Mouse (Mus musculus): ENCODE measurements around the gene Tnnc2.

Tnnc2 gene

GRCm38 (mm10) chr2:164779481-164780086 is at the start of gene Tnnc2:
Gene Tnnc2 (minus strand): TSS chr2:164779967.
- no peak for ATAC-seq (ENCODE audit: insufficient number of reproducible peaks, low FRiP score, low TSS enrichment)

DNA sequence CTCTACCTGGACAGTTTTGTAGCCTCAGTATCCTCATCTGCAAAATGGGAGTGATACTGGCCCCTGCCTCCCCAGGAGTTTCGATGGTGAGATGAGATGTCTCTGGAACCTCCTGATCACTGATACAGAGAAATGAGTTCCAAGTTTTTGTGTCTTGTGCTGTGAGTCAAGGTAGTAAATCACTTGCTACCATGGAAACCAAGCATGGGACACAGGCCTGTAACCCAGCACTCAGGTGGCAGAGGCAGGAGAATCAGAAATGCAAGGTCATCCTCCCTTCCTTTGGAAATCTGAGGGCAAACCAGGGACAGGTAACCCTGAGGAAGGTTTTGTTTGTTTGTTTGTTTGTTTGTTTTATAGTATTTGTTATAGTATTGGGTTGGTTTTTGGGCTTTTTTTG is 49.3 kb upstream of the Tnnc2 start:
- ATAC-seq (ENCODE audit: insufficient number of reproducible peaks, low FRiP score, low TSS enrichment) = no peak

DNA sequence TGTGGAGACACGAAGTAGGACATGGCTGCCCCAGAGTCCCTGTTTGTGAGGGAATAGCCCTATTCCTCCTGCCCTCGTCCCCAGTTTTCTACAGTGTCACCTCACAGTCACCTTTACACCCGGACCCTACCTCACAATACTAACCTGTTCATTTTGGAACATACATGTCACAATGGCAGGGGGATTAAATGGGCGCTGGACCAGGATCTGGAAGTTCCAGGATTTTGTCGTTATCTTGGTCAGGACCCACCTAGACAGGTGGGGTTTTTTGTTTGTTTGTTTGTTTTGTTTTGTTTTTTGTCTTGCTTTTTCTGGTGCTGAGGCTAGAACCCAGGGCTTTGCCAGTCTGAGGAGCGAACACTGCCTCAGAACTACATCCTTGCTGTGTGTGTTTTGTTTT is 48.7 kb upstream of the Tnnc2 start, which contains the start of gene Spata25:
TSS of gene Spata25 (minus strand) at position 101 of the 400 bp plus-strand sequence.
- ATAC-seq (ENCODE audit: insufficient number of reproducible peaks, low FRiP score, low TSS enrichment) = no peak

DNA sequence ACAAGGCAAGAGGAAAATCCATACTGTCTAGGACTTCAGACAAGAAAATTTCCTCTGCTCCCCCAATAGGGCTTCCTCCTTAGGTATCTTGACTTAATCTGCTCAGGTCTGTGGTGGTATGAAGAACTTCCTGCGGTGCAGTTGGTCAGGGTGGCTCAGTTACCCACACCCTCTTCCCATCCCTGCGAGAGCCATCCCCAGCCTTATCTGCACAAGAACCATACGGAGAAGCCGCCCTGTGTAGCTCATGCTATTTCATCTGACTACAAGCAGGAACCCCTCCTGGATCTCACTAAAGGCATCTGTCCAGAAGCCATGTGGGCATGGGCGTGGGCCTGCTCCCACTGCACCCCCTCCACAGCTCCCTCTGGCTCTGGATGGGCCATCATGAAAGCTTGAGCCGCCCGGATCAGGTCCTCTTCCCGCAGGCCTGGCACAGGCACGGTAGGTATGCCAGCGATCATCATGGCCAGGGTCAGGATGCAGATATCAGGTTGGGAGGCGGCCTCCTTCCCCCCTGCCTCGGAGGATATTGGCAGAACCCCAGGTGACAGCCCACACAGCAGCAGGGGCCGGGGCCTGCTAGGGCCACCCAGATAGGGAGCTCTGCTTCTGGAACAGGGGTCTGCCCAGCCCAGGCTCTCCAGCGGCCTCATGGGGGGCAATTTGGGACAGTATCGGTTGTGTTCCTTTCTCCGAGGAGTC is 47.5 kb upstream of the Tnnc2 start:
- no peak for ATAC-seq (ENCODE audit: insufficient number of reproducible peaks, low FRiP score, low TSS enrichment)

DNA sequence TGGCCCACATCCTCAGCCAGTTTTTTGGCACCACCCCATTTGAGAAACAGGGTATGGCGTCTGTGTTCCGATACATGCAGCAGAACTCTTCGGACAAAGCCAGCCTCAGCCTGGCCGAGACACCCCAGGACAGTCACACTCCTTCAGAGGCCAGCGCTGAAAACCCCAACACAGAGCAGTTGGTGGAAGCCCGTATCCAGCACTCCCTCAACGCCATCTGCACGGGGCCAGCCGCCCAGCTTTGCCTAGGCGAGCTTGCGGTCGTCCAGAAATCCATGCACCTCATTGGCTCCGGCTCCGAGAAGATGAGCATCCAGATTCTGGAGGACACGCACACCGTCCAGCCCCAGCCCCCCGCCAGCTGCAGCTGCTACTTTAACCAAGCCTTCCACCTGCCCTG is 45.8 kb upstream of the Tnnc2 start:
- ATAC-seq (ENCODE audit: insufficient number of reproducible peaks, low FRiP score, low TSS enrichment) = no peak

DNA sequence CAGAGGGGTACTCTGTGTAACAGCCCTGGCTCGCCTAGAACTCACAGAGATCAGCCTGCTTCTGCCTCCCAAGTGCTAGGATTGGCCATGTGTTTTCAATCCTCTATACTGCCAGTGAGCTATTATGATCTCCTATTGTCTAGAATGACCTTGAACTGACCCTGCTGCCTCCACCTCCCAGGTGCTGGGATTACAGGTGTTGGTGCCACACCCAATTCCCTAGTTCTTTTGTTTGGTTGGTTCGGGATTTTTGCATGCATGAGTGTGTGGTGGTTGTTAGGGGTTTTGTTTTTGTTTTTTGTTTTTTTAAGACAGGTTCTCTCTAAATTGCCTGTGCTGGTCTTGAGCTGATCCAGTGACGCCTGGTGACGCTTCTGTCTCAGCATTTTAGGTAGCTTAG is 44.2 kb upstream of the Tnnc2 start:
- no peak for ATAC-seq (ENCODE audit: insufficient number of reproducible peaks, low FRiP score, low TSS enrichment)

GRCm38 (mm10) chr2:164823181-164823585 is 43.4 kb upstream of the Tnnc2 start:
- peak; percentile 27; the same call in 1 of the 2 replicates for ATAC-seq (ENCODE audit: insufficient number of reproducible peaks, low FRiP score, low TSS enrichment)

DNA sequence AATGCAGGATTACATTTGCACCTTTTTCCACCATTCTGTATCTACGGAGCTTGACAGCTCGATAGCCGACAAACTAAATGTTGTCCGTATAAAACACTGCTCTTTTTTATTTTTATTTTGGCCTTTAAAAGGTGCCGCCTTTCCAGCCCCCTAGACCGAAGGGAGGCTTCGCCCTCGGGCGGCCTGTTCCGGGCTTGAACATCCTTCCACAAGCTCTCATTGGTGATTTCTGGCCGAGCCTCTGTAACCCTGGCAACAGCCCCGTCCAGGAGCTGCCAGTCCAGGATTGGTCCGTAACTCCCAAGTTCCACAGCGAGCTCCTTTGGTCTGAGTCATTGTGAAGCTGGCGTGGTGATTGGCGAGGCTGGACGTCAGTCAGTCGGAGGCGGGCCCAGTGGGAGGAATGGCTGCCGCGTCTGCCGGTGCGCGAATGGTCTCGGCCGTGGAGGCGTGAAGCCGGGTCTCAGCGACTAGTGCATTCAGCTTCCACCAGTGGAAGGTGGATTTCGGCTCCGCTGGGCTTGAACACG is 42.9 kb upstream of the Tnnc2 start, which contains the start of gene Zswim1:
TSS of gene Zswim1 (plus strand) at position 51 of the 530 bp plus-strand sequence.
- peak; percentile 99 for ATAC-seq (ENCODE audit: insufficient number of reproducible peaks, low FRiP score, low TSS enrichment)

- ATAC-seq (ENCODE audit: insufficient number of reproducible peaks, low FRiP score, low TSS enrichment) = no peak
Observed at GRCm38 (mm10) chr2:164821060-164821459, 41.3 kb upstream of the Tnnc2 start.

DNA sequence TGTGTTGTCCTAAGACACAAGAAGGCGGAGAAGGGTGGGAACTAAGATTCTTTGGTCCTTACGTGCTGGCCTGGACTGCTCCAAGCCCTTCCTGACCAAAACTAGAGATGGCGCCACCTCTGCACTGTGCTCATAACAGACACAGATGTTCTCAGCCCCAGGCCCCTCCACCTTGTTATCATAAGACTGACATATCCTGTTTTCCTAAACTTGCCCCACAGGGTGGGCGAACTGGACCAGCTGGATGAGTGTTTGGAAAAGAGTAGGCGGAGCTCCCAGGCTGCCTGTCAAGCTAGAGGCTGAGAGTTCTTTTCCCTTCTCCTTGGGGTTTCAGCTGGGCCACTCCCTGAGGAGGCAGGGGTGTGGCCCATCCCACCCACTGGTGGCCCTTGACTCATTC is 37.9 kb upstream of the Tnnc2 start:
- no peak for ATAC-seq (ENCODE audit: insufficient number of reproducible peaks, low FRiP score, low TSS enrichment)

- ATAC-seq (ENCODE audit: insufficient number of reproducible peaks, low FRiP score, low TSS enrichment) = no peak
Observed at GRCm38 (mm10) chr2:164817206-164817605, 37.4 kb upstream of the Tnnc2 start.

DNA sequence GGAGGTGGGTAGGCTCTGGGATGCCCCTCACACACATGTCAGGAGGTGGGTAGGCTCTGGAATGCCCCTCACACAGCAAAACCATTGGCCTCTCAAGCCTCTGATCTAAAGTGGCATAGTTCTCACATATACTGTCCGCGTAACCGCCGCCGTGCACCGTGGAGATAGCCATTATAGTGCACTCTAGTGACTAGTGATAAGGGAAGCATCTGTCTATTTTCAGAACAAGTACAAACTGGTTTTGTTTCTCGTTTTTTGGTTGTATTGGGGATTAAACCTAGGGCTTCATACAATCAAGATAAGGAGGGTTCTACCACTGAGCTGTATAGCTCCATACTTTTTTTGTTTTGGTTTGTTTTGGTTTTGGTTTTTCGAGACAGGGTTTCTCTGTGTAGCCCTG is 36.1 kb upstream of the Tnnc2 start:
- no peak for ATAC-seq (ENCODE audit: insufficient number of reproducible peaks, low FRiP score, low TSS enrichment)

DNA sequence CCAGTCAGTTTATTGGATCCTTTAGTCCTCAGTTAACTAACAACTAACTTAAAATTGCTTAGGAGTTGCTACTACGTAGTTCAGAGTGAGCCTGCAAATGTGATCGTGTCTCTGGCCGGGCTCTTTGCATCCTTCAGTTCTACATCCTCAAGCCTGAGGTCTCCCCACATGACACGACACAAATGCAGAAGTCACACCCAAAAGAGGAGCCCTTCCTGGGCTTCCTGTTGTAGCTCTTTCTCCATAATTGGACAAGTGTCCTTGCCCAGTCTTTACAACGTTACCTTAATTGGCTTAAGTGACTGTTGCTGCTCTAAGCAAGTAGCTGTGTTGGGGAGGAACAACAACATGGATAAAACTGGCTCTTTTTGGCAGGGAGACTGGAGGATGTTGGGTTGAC is 35.6 kb upstream of the Tnnc2 start:
- no peak for ATAC-seq (ENCODE audit: insufficient number of reproducible peaks, low FRiP score, low TSS enrichment)

- no peak for ATAC-seq (ENCODE audit: insufficient number of reproducible peaks, low FRiP score, low TSS enrichment)
Observed at GRCm38 (mm10) chr2:164813557-164813956, 33.8 kb upstream of the Tnnc2 start.

DNA sequence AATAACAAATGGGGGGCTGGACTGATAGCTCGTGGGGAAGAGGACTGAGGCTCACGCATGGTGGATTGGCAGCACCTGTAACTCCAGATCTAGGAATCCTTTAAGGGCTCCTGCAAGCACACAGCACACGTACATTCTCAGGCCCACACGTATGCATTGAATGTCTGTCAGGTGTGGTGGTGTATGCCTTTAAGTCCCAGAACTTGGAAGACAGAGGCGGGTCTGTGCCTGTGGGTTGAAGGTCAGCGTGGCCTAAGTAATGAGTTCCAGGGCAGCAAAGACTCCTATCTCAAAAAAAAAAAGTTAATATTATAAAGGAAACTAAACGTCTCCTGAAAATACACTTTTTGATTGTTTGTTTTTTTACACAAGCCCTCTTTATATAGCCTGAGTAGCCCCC is 26.8 kb upstream of the Tnnc2 start:
- ATAC-seq (ENCODE audit: insufficient number of reproducible peaks, low FRiP score, low TSS enrichment) = no peak

DNA sequence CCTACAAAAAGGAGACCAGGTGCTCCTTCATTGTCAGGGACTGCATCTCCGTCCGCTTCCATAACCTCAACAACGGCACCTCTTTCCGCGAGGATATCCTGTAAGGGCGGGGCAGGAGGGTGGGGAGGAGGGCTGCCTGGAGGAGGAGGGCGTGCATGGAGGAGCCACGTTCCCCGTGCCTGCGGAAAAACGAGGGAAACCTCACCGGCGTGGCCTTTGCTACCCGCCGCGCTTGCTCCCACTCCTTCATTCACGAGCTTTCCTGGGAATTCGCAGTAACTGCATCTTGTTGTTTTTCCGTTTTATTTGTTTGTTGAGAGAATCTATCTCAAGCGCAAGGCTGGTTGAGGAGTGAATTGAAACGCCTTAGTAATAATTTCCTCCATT is 25.6 kb upstream of the Tnnc2 start:
- ATAC-seq (ENCODE audit: insufficient number of reproducible peaks, low FRiP score, low TSS enrichment) = peak; percentile 34; the same call in 1 of the 2 replicates

GRCm38 (mm10) chr2:164804533-164805331 is 25.0 kb upstream of the Tnnc2 start, which contains the start of the genes Acot8 and Zswim3:
Gene Acot8 (minus strand): TSS chr2:164804882.
Gene Zswim3 (plus strand): TSS chr2:164805098.
- peak; percentile 99 for ATAC-seq (ENCODE audit: insufficient number of reproducible peaks, low FRiP score, low TSS enrichment)

DNA sequence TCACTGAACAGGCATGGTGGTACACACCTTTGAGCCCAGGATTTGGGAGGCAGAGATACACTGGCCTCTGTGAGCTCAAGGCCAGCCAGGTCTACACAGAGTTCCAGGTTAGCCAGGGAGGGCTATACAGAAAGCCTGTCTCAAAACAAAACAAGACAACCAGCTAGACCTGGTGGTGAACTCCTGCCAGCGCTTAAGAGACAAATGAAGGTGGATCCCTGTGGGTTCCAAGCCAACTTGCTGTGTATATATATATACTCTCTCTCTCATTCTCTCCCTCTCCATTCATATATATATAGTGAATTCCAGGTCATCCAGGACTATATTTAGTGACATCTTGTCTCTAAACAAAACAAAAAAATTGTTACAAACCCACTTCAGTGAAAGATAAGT is 24.1 kb upstream of the Tnnc2 start:
- ATAC-seq (ENCODE audit: insufficient number of reproducible peaks, low FRiP score, low TSS enrichment) = no peak

- no peak for ATAC-seq (ENCODE audit: insufficient number of reproducible peaks, low FRiP score, low TSS enrichment)
Observed at GRCm38 (mm10) chr2:164803201-164803920, 23.6 kb upstream of the Tnnc2 start.
